Mouse (Mus musculus): ENCODE measurements at regions not wholly inside any gene's neighbourhood (a gene's known extent, or its start where the extent isn't known, plus 50 kb on each side); places are given as distances from the start of the nearest gene placed in this dataset.

GRCm38 (mm10) chr10:99531992-99532391 is 227.5 kb downstream of the Csl start:
- Histone ChIP-seq H3K4me1 (ENCODE audit: insufficient read depth, low read length) (no peaks in the 10 kb centered on the region), H3K27ac (ENCODE audit: low read depth, low read length) (no peak overlapping the region), H3K36me3 (ENCODE audit: insufficient read depth, low read length) (no peaks in the 10 kb centered on the region), H3K4me3 (ENCODE audit: low read depth, low read length) (no peak overlapping the region), H3K9ac (replicated peaks; ENCODE audit: low read length, poor library complexity, severe bottlenecking) (no peak overlapping the region), H3K27me3 (ENCODE audit: insufficient read depth, low read length) (no peaks in the 10 kb centered on the region), H3K9me3 (ENCODE audit: low read length) (no peaks in the 10 kb centered on the region), H3K4me2 (ENCODE audit: low read depth, low read length, poor library complexity, severe bottlenecking) (no peak overlapping the region)
- DNase-seq (ENCODE audit: low spot score) = no peak
- no peak for ATAC-seq (ENCODE audit: low FRiP score)
- 45% methylated on average over 7 of the region's 7 CpGs for WGBS
- TF ChIP-seq CTCF (IDR thresholded peaks at IDR 0.05) = no peak

DNA sequence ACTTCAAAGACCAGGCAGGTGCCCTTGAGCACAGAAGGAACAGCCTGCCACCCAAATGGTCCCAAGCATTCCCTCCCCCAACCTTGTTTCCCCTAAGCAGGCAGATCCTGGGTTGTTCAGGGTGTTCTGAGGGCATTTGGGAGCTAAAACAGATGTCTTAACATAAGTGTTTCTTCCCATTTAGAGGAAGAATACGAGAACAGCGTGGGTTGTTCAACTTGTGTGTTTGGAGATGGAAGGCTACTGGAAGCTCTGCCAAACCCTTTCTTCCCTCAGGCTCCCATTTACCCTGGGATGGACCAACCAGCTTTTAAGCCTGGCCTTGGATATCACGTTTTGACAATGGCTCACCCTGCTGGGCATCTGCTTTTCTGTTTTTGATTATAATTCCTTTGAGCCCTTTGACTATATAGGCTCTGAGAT is 226.8 kb downstream of the Csl start:
- TF ChIP-seq CTCF (IDR thresholded peaks at IDR 0.05) = 0 out of 2 replicates have a peak, but pooled peaks have one; percentile 17
- Histone ChIP-seq H3K27me3 (ENCODE audit: insufficient read depth, low read length) (no peaks in the 10 kb centered on the region), H3K4me2 (ENCODE audit: low read depth, low read length, poor library complexity, severe bottlenecking) (no peak overlapping the region), H3K9ac (replicated peaks; ENCODE audit: low read length, poor library complexity, severe bottlenecking) (no peak overlapping the region), H3K27ac (ENCODE audit: low read depth, low read length) (no peak overlapping the region), H3K4me3 (ENCODE audit: low read depth, low read length) (no peak overlapping the region), H3K4me1 (ENCODE audit: insufficient read depth, low read length) (no peaks in the 10 kb centered on the region), H3K9me3 (ENCODE audit: low read length) (no peaks in the 10 kb centered on the region), H3K36me3 (ENCODE audit: insufficient read depth, low read length) (no peaks in the 10 kb centered on the region)
- DNase-seq (ENCODE audit: low spot score) (no peak), ATAC-seq (ENCODE audit: low FRiP score) (no peak)
- 48% methylated on average over 3 of the region's 3 CpGs for WGBS

DNA sequence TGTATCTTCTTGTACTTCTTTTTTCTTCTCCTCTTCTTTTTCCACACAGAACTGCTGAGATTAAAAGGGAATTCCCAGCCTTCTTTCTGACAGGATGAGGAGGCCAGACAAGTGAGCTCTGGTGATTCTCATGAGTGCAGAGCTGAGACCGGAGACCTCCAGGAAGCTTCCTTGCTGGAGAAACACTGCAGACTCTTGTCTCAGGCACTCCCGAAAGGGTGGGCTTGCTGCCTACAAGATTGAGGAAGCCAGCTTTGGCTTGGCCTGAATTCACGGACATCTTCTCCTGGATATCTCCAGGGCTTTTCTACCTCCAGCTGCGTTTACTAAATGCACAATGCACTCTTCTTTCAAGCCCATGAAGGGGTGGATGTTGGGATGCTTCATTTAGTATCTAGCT is 226.0 kb downstream of the Csl start:
- H3K9me3 ChIP-seq (ENCODE audit: low read length) = no peaks in the 10 kb centered on the region
- no peak overlapping the region for H3K4me2 ChIP-seq (ENCODE audit: low read depth, low read length, poor library complexity, severe bottlenecking)
- H3K36me3 ChIP-seq (ENCODE audit: insufficient read depth, low read length) = no peaks in the 10 kb centered on the region
- TF ChIP-seq CTCF (IDR thresholded peaks at IDR 0.05) = no peak
- no peak overlapping the region for H3K27ac ChIP-seq (ENCODE audit: low read depth, low read length)
- 74% methylated on average over 4 of the region's 4 CpGs for WGBS
- no peak overlapping the region for H3K9ac ChIP-seq (replicated peaks; ENCODE audit: low read length, poor library complexity, severe bottlenecking)
- H3K4me3 ChIP-seq (ENCODE audit: low read depth, low read length) = no peak overlapping the region
- DNase-seq (ENCODE audit: low spot score) (no peak), ATAC-seq (ENCODE audit: low FRiP score) (no peak)
- no peaks in the 10 kb centered on the region for H3K4me1 ChIP-seq (ENCODE audit: insufficient read depth, low read length)
- no peaks in the 10 kb centered on the region for H3K27me3 ChIP-seq (ENCODE audit: insufficient read depth, low read length)

GRCm38 (mm10) chr10:99534237-99534636 is 225.2 kb downstream of the Csl start:
- no peak for ATAC-seq (ENCODE audit: low FRiP score)
- DNase-seq (ENCODE audit: low spot score) = no peak
- no peaks in the 10 kb centered on the region for H3K4me1 ChIP-seq (ENCODE audit: insufficient read depth, low read length)
- H3K36me3 ChIP-seq (ENCODE audit: insufficient read depth, low read length) = no peaks in the 10 kb centered on the region
- no peak overlapping the region for H3K4me2 ChIP-seq (ENCODE audit: low read depth, low read length, poor library complexity, severe bottlenecking)
- H3K4me3 ChIP-seq (ENCODE audit: low read depth, low read length) = no peak overlapping the region
- H3K27me3 ChIP-seq (ENCODE audit: insufficient read depth, low read length) = no peaks in the 10 kb centered on the region
- 84% methylated on average over 7 of the region's 7 CpGs for WGBS
- no peak overlapping the region for H3K9ac ChIP-seq (replicated peaks; ENCODE audit: low read length, poor library complexity, severe bottlenecking)
- TF ChIP-seq CTCF (IDR thresholded peaks at IDR 0.05) = no peak
- no peak overlapping the region for H3K27ac ChIP-seq (ENCODE audit: low read depth, low read length)
- no peaks in the 10 kb centered on the region for H3K9me3 ChIP-seq (ENCODE audit: low read length)

GRCm38 (mm10) chr10:99538639-99539038 is 220.8 kb downstream of the Csl start:
- Histone ChIP-seq H3K4me2 (ENCODE audit: low read depth, low read length, poor library complexity, severe bottlenecking) (no peak overlapping the region), H3K4me3 (ENCODE audit: low read depth, low read length) (no peak overlapping the region), H3K4me1 (ENCODE audit: insufficient read depth, low read length) (no peaks in the 10 kb centered on the region), H3K27me3 (ENCODE audit: insufficient read depth, low read length) (no peaks in the 10 kb centered on the region), H3K27ac (ENCODE audit: low read depth, low read length) (no peak overlapping the region), H3K9me3 (ENCODE audit: low read length) (no peaks in the 10 kb centered on the region), H3K9ac (replicated peaks; ENCODE audit: low read length, poor library complexity, severe bottlenecking) (no peak overlapping the region), H3K36me3 (ENCODE audit: insufficient read depth, low read length) (no peaks in the 10 kb centered on the region)
- 43% methylated on average over 5 of the region's 5 CpGs for WGBS
- ATAC-seq (ENCODE audit: low FRiP score) (no peak), DNase-seq (ENCODE audit: low spot score) (no peak)
- TF ChIP-seq CTCF (IDR thresholded peaks at IDR 0.05) = no peak

GRCm38 (mm10) chr10:99552373-99552772 is 207.1 kb downstream of the Csl start:
- Histone ChIP-seq H3K4me2 (ENCODE audit: low read depth, low read length, poor library complexity, severe bottlenecking) (no peak overlapping the region), H3K9ac (replicated peaks; ENCODE audit: low read length, poor library complexity, severe bottlenecking) (no peak overlapping the region), H3K27ac (ENCODE audit: low read depth, low read length) (no peak overlapping the region), H3K27me3 (ENCODE audit: insufficient read depth, low read length) (no peaks in the 10 kb centered on the region), H3K4me3 (ENCODE audit: low read depth, low read length) (no peak overlapping the region), H3K4me1 (ENCODE audit: insufficient read depth, low read length) (no peaks in the 10 kb centered on the region), H3K9me3 (ENCODE audit: low read length) (no peaks in the 10 kb centered on the region), H3K36me3 (ENCODE audit: insufficient read depth, low read length) (no peaks in the 10 kb centered on the region)
- ATAC-seq (ENCODE audit: low FRiP score) = no peak
- WGBS = 76% methylated on average over 4 of the region's 4 CpGs
- no peak for DNase-seq (ENCODE audit: low spot score)
- no peak for TF ChIP-seq CTCF (IDR thresholded peaks at IDR 0.05)
